Mouse (Mus musculus) G1E (cell line): ENCODE results near the gene Fkbp5.

Source experiments
- CTCF ChIP-seq: IDR thresholded peaks from 2 replicates; pipeline ENCODE4 v1.5.1; 2012; ENCODE audit warnings: low read depth, low read length, inconsistent platforms, mixed read lengths
- GATA1 ChIP-seq: IDR thresholded peaks from 2 replicates; pipeline ENCODE4 v1.6.1; 2012; ENCODE audit warnings: borderline replicate concordance, low read length, inconsistent platforms, mixed read lengths
- POLR2AphosphoS5 ChIP-seq: IDR thresholded peaks from 2 replicates; pipeline ENCODE4 v1.6.1; 2012; ENCODE audit warnings: low read depth, low read length, inconsistent platforms; ENCODE audit not compliant: insufficient replicate concordance
- TAL1 ChIP-seq: conservative IDR thresholded peaks from 2 replicates; pipeline ENCODE4 v1.6.1; 2012; ENCODE audit warnings: low read depth, low read length, inconsistent platforms, mixed read lengths

GRCm38 (mm10) chr17:28518615-28519071, 1.3 kb upstream of the Fkbp5 start:
- no peak for TF ChIP-seq CTCF
- TF ChIP-seq TAL1 = no peak
- TF ChIP-seq POLR2AphosphoS5 = no peak
- no peak for TF ChIP-seq GATA1
